Mouse (Mus musculus) adrenal gland, postnatal 4 days (tissue): Measurements from ENCODE around the gene Vmn1r46. TPM values are rescaled to one million over a fixed set of nuclear protein-coding genes. Genes with fewer than 3 reads are reported as not detected.
"Not testable (repeated sequence)": the region's sequence is repeated elsewhere in the genome, so short reads cannot be mapped to it uniquely, and the experiment has no call there.

ENCODE experiments used
- DNase-seq, 2 experiments: peaks; one replicate each; pipeline ENCODE4 v3.0.0; 2021 to 2022; ENCODE audit warnings: low spot score in 2 of 2, mixed read lengths in 2 of 2
- long read RNA-seq, 2 experiments: library from polyadenylated mRNA; stranded (forward); transcript quantifications; one replicate each; pipeline ENCODE4 v2.0.0; 2021
- total RNA-seq, 2 experiments: library from RNA; stranded (reverse); gene quantifications; 2 replicates each; pipeline ENCODE4 v1.2.3; 2021

Vmn1r46 gene
- total RNA-seq, result not detected
- long read RNA-seq, experiment 1, result 0 reads
- long read RNA-seq, experiment 2, result 0 reads

DNA sequence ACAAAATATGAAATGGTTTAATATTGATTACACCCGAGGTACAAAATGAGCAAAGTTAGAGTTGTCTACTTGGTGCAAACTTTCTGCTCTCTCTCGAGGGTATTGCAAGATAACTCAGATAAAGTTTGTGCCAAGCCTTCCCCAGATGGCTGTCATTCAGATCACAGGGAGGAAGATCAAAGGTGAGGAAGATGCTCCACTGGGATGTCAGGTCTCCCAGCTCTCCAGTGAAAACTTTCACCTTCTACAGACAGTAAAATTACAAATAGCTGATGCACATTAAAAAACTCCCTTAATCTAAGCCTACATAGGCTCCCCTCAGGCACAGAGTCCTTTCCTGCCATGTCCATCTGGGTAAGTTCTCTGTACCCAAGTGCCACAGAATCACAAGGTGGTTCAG, at the start of gene Vmn1r46:
Gene Vmn1r46 (plus strand): TSS at position 301 of the 400 bp plus-strand sequence.
- DNase-seq, result no peak

DNA sequence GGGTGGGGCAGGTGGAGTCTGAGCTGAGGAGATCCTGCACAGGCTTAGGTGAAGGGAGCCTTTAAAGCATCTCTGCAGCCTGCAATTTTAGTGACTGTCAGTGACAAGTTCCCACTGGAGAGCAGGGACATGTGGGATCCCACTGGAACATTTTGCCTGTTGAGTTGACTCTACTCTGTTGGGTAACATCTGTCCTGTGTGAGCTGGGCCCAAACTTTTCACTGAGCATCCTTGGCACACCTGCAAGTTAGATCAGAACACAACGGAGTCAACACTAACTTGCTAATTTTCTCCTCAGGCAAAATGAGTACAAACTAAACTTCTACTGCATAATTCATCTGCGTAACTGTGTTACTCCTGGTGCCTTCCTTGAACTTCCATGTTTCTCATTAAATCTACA, 28.6 kb upstream of the Vmn1r46 start, which contains the start of gene Vmn1r45:
Gene Vmn1r45 (minus strand): TSS at position 101 of the 400 bp plus-strand sequence.
- DNase-seq, result not testable (repeated sequence)

DNA sequence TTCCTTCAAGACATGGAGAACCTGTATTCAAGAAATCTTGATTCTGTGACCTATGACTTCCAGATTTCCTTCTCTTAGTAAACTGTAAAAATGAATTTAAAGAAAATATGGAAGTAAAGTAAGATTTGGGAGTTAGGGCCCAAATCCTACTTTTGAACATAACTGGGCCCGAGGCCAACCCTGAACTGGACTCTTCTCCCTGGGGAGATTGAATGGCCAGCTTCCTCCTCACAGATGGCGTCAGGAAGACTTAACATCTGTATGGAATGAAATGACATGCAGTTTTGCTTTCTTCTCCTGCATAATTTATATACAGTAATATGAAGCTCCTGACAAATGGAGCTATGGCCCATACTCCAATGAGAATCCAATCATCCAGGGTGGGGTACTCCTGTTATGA, 28.2 kb upstream of the Vmn1r46 start:
- no peak for DNase-seq

DNA sequence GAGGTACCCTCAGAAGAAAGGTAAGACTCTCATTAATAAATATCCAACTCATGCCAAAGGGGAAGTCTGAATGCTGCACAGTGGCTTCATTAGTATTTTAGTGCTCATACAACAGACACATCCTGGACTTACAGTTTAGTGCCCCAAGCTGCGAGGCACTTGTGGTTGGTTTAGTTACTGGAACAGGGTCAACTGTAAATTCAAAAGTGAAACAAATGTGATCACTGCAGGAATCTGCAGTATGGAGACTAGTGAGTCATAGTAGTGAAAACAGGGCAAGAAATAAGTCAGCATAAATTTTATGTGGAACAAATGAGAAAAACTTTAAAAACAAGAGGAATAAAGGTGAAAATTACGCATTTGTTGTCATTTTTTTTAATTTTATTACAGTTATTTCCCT, 15.6 kb upstream of the Vmn1r46 start:
- no peak for DNase-seq

DNA sequence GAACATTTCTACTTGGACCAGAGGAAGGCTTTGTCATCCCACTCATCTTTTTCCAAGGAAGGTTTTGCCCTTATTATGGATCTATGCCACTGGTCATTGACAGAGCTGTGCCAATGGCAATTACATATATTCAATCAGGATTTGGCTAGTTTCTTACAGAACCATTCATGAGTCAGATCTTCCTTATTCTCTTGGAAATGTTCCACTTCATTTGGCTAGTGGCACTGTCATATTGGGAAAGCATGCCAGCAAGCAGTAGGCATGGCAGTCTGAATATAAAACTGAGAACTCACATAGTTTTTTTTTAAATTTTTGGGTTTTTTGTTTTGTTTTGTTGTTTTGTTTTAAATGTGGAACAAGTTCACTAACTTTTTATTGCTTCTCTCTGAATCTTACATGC, 2.8 kb upstream of the Vmn1r46 start:
- no peak for DNase-seq

DNA sequence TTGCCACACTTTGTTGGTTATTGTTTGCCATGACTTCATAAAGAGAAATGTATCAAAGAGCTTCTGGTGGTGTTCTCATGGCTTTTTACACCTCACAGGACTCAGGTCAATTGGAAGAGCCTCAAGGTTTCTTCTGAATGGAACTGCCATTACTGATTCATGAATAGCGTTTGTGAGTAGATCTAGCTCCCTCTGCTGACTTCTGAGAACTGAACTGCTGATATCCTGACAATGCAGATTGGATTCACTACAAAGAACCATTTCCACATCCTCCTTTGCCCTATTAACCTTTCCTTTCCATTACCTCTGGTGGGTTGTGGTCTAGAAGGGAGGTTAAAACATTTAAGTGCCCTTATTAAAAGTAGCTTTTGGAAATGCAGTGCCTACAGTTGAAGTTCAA, 16.9 kb downstream of the Vmn1r46 start:
- no peak for DNase-seq

DNA sequence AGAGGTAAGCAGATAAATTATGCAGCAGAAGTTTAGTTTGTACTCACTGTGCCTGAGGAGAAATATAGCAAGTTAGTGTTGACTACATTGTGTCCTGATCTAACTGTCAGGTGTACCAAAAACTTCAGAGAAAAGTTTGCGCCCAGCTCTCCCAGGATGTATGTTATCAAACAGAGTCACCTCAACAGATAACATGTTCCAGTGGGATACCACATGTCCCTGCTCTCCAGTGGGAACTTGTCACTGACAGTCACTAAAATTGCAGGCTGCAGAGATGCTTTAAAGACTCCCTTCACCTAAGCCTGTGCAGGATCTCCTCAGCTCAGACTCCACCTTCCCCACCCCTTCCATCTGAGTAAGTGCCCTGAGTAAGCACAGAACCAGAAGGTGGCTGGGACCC, 46.7 kb downstream of the Vmn1r46 start, which contains the start of gene Vmn1r47:
Gene Vmn1r47 (plus strand): TSS at position 301 of the 400 bp plus-strand sequence.
- DNase-seq, result not testable (repeated sequence)

Other genes with a start within 250 kb of the Vmn1r46 start
- gene Vmn1r41, start 228.5 kb upstream of the Vmn1r46 start, total RNA-seq, result not detected
- gene Vmn1r42, start 92.9 kb upstream of the Vmn1r46 start, total RNA-seq, result not detected
- not detected for gene Vmn1r43, start 92.9 kb upstream of the Vmn1r46 start, total RNA-seq
- not detected for gene Vmn1r44, start 85.7 kb upstream of the Vmn1r46 start, total RNA-seq
- not detected for gene Vmn1r45, start 28.7 kb upstream of the Vmn1r46 start, total RNA-seq
- gene Vmn1r47, start 46.8 kb downstream of the Vmn1r46 start, total RNA-seq, result not detected
- not detected for gene Vmn1r48, start 67.5 kb downstream of the Vmn1r46 start, total RNA-seq
- gene Vmn1r49, start 109.2 kb downstream of the Vmn1r46 start, total RNA-seq, result not detected
- gene Vmn1r50, start 132.1 kb downstream of the Vmn1r46 start, total RNA-seq, result not detected
- not detected for gene Vmn1r51, start 153.3 kb downstream of the Vmn1r46 start, total RNA-seq
- not detected for gene Vmn1r52, start 205.5 kb downstream of the Vmn1r46 start, total RNA-seq
- gene V1ra8, start 233.5 kb downstream of the Vmn1r46 start, total RNA-seq, result not detected